Mouse (Mus musculus): ENCODE results near the gene Ipo11. TPM values are rescaled to one million over a fixed set of nuclear protein-coding genes. Genes with fewer than 3 reads are reported as not detected.
"Not testable (repeated sequence)": the region's sequence is repeated elsewhere in the genome, so short reads cannot be mapped to it uniquely, and the experiment has no call there.

The Ipo11 gene
- polyA plus RNA-seq, 1 experiment from 2014 or later: 41.1 TPM

- Histone ChIP-seq H3K27ac (replicated peaks) (peak overlapping the region; percentile 86), H3K4me2 (replicated peaks) (peak overlapping the region; percentile 74), H3K4me1 (peaks cover 22% of the 10 kb centered on the region), H3K9ac (replicated peaks) (peak overlapping the region; percentile 87), H3K9me3 (no peaks in the 10 kb centered on the region), H3K36me3 (no peaks in the 10 kb centered on the region), H3K4me3 (peak overlapping the region; percentile 99), H3K27me3 (no peaks in the 10 kb centered on the region)
- ATAC-seq (replicated peaks): no peak; the same call in 1 of the 2 replicates
- WGBS: 28% methylated on average over 7 of the region's 7 CpGs
Measured at GRCm38 (mm10) chr13:106937138-106937472, 347 bp upstream of the Ipo11 start.

GRCm38 (mm10) chr13:106935871-106936255, 895 bp downstream of the Ipo11 start:
- Histone ChIP-seq H3K9me3 (no peaks in the 10 kb centered on the region), H3K4me2 (replicated peaks) (peak overlapping the region; percentile 74), H3K36me3 (no peaks in the 10 kb centered on the region), H3K4me1 (peaks cover 22% of the 10 kb centered on the region), H3K27ac (replicated peaks) (peak overlapping the region; percentile 86; the same call in 1 of the 2 replicates), H3K9ac (replicated peaks) (peak overlapping the region; percentile 87), H3K4me3 (peak overlapping the region; percentile 99), H3K27me3 (no peaks in the 10 kb centered on the region)
- WGBS: 9% methylated on average over 9 of the region's 9 CpGs
- no peak for ATAC-seq (replicated peaks)

GRCm38 (mm10) chr13:106929201-106929600, 7.6 kb downstream of the Ipo11 start:
- no peak overlapping the region for H3K27ac ChIP-seq (replicated peaks)
- peaks cover 6% of the 10 kb centered on the region; the same call in 1 of the 2 replicates for H3K36me3 ChIP-seq
- 0 out of 2 replicates have a peak, but pooled peaks cover 2% of the 10 kb centered on the region for H3K4me1 ChIP-seq
- 83% methylated on average over 2 of the region's 2 CpGs for WGBS
- ATAC-seq (replicated peaks): no peak
- H3K4me2 ChIP-seq (replicated peaks): no peak overlapping the region
- no peaks in the 10 kb centered on the region for H3K27me3 ChIP-seq
- H3K9me3 ChIP-seq: 0 out of 2 replicates have a peak, but pooled peaks cover 6% of the 10 kb centered on the region
- H3K4me3 ChIP-seq: no peak overlapping the region
- no peak overlapping the region for H3K9ac ChIP-seq (replicated peaks)

- Histone ChIP-seq H3K27me3 (no peaks in the 10 kb centered on the region), H3K4me2 (replicated peaks) (no peak overlapping the region), H3K9me3 (0 out of 2 replicates have a peak, but pooled peaks cover 6% of the 10 kb centered on the region), H3K9ac (replicated peaks) (no peak overlapping the region), H3K4me3 (no peak overlapping the region), H3K4me1 (no peaks in the 10 kb centered on the region), H3K27ac (replicated peaks) (no peak overlapping the region), H3K36me3 (peaks cover 6% of the 10 kb centered on the region; the same call in 1 of the 2 replicates)
- no peak for ATAC-seq (replicated peaks)
- 98% methylated on average over 4 of the region's 4 CpGs for WGBS
Measured at GRCm38 (mm10) chr13:106928296-106928695, 8.5 kb downstream of the Ipo11 start.

- ATAC-seq (replicated peaks); H3K9me3 ChIP-seq; H3K4me3 ChIP-seq; H3K4me1 ChIP-seq; H3K27ac ChIP-seq (replicated peaks); H3K9ac ChIP-seq (replicated peaks); H3K27me3 ChIP-seq; H3K4me2 ChIP-seq (replicated peaks): not testable (repeated sequence)
- WGBS: 94% methylated on average over 3 of the region's 3 CpGs
- peaks cover 18% of the 10 kb centered on the region for H3K36me3 ChIP-seq
Measured at GRCm38 (mm10) chr13:106925921-106926320, 10.8 kb downstream of the Ipo11 start.

- peak; percentile 59; the same call in 1 of the 2 replicates for ATAC-seq (replicated peaks)
- Histone ChIP-seq H3K4me2 (replicated peaks) (no peak overlapping the region), H3K36me3 (peaks cover 20% of the 10 kb centered on the region; the same call in 1 of the 2 replicates), H3K4me3 (no peak overlapping the region), H3K4me1 (no peaks in the 10 kb centered on the region), H3K9ac (replicated peaks) (no peak overlapping the region), H3K9me3 (no peaks in the 10 kb centered on the region), H3K27ac (replicated peaks) (no peak overlapping the region), H3K27me3 (no peaks in the 10 kb centered on the region)
- 89% methylated on average over 7 of the region's 7 CpGs for WGBS
Measured at GRCm38 (mm10) chr13:106918322-106919050, 18.3 kb downstream of the Ipo11 start.

GRCm38 (mm10) chr13:106913125-106913736, 23.5 kb downstream of the Ipo11 start:
- Histone ChIP-seq H3K4me1 (no peaks in the 10 kb centered on the region), H3K4me2 (replicated peaks) (no peak overlapping the region), H3K27ac (replicated peaks) (no peak overlapping the region), H3K9me3 (no peaks in the 10 kb centered on the region), H3K9ac (replicated peaks) (no peak overlapping the region), H3K36me3 (peaks cover 15% of the 10 kb centered on the region), H3K4me3 (no peak overlapping the region), H3K27me3 (no peaks in the 10 kb centered on the region)
- ATAC-seq (replicated peaks): no peak
- whole genome bisulfite sequencing: 92% methylated on average over 3 of the region's 3 CpGs

- Histone ChIP-seq H3K9ac (replicated peaks) (no peak overlapping the region), H3K36me3 (peaks cover 20% of the 10 kb centered on the region), H3K4me2 (replicated peaks) (no peak overlapping the region), H3K27ac (replicated peaks) (no peak overlapping the region), H3K4me3 (no peak overlapping the region), H3K4me1 (no peaks in the 10 kb centered on the region), H3K27me3 (no peaks in the 10 kb centered on the region), H3K9me3 (no peaks in the 10 kb centered on the region)
- no peak for ATAC-seq (replicated peaks)
- WGBS: 98% methylated on average over 10 of the region's 10 CpGs
Measured at GRCm38 (mm10) chr13:106910096-106910495, 26.7 kb downstream of the Ipo11 start.

GRCm38 (mm10) chr13:106907273-106907672, 29.5 kb downstream of the Ipo11 start:
- H3K4me1 ChIP-seq: peaks cover 3% of the 10 kb centered on the region; the same call in 1 of the 2 replicates
- no peak for ATAC-seq (replicated peaks)
- H3K4me3 ChIP-seq: no peak overlapping the region
- WGBS: 91% methylated on average over 4 of the region's 4 CpGs
- H3K27me3 ChIP-seq: no peaks in the 10 kb centered on the region
- H3K9ac ChIP-seq (replicated peaks): no peak overlapping the region
- H3K9me3 ChIP-seq: no peaks in the 10 kb centered on the region
- H3K4me2 ChIP-seq (replicated peaks): no peak overlapping the region
- H3K27ac ChIP-seq (replicated peaks): no peak overlapping the region
- H3K36me3 ChIP-seq: peaks cover 20% of the 10 kb centered on the region

- ATAC-seq (replicated peaks); H3K9me3 ChIP-seq; H3K9ac ChIP-seq (replicated peaks); H3K27me3 ChIP-seq; H3K4me3 ChIP-seq; H3K27ac ChIP-seq (replicated peaks); H3K4me2 ChIP-seq (replicated peaks); H3K4me1 ChIP-seq: not testable (repeated sequence)
- peaks cover 20% of the 10 kb centered on the region for H3K36me3 ChIP-seq
- WGBS: 91% methylated on average over 6 of the region's 6 CpGs
Measured at GRCm38 (mm10) chr13:106905154-106905553, 31.6 kb downstream of the Ipo11 start.

- H3K4me1 ChIP-seq: peaks cover 3% of the 10 kb centered on the region; the same call in 1 of the 2 replicates
- WGBS: 88% methylated on average over 3 of the region's 3 CpGs
- peaks cover 20% of the 10 kb centered on the region for H3K36me3 ChIP-seq
- H3K9ac ChIP-seq (replicated peaks): no peak overlapping the region
- H3K9me3 ChIP-seq: no peaks in the 10 kb centered on the region
- no peaks in the 10 kb centered on the region for H3K27me3 ChIP-seq
- no peak overlapping the region for H3K4me3 ChIP-seq
- H3K4me2 ChIP-seq (replicated peaks): no peak overlapping the region
- no peak for ATAC-seq (replicated peaks)
- H3K27ac ChIP-seq (replicated peaks): no peak overlapping the region
Measured at GRCm38 (mm10) chr13:106904637-106905036, 32.1 kb downstream of the Ipo11 start.

GRCm38 (mm10) chr13:106894284-106894683, 42.5 kb downstream of the Ipo11 start:
- Histone ChIP-seq H3K9ac (replicated peaks) (no peak overlapping the region), H3K27ac (replicated peaks) (no peak overlapping the region), H3K9me3 (no peaks in the 10 kb centered on the region), H3K4me3 (no peak overlapping the region), H3K4me1 (no peaks in the 10 kb centered on the region), H3K4me2 (replicated peaks) (no peak overlapping the region), H3K36me3 (peaks cover 13% of the 10 kb centered on the region), H3K27me3 (no peaks in the 10 kb centered on the region)
- ATAC-seq (replicated peaks): no peak
- 98% methylated on average over 2 of the region's 2 CpGs for WGBS
